Mouse (Mus musculus) liver, embryonic 15.5 days (tissue): ENCODE measurements around the gene Ephb1. TPM values are rescaled to one million over a fixed set of nuclear protein-coding genes. Genes with fewer than 3 reads are reported as not detected.

Source experiments
- ATAC-seq: fragments of 200-750 bp; cut with Nextera tagmentation; 2 replicates; pipeline ENCODE4 v1.8.0; 2017; ENCODE audit warnings: moderate number of reproducible peaks, mild to moderate bottlenecking, moderate library complexity; ENCODE audit not compliant: insufficient read depth
- H3K27ac ChIP-seq: fragments of 300-500 bp; sonication (generic); replicated peaks from 2 replicates; pipeline ENCODE4 v1.5.1; 2015; ENCODE audit warnings: mild to moderate bottlenecking, inconsistent platforms
- H3K27me3 ChIP-seq: fragments of 300-500 bp; sonication (generic); 2 replicates; pipeline ENCODE4 v1.6.1; 2015; ENCODE audit warnings: mild to moderate bottlenecking, inconsistent platforms
- H3K36me3 ChIP-seq: fragments of 300-500 bp; sonication (generic); replicated peaks from 2 replicates; pipeline ENCODE4 v1.6.1; 2015; ENCODE audit warnings: moderate library complexity, mild to moderate bottlenecking, inconsistent platforms
- H3K4me1 ChIP-seq: fragments of 300-500 bp; sonication (generic); replicated peaks from 2 replicates; pipeline ENCODE4 v1.6.1; 2015; ENCODE audit warnings: inconsistent platforms
- H3K4me2 ChIP-seq: fragments of 300-500 bp; sonication (generic); 2 replicates; pipeline ENCODE4 v1.6.1; 2015; ENCODE audit warnings: moderate library complexity, mild to moderate bottlenecking, inconsistent platforms
- H3K4me3 ChIP-seq: fragments of 300-500 bp; sonication (generic); replicated peaks from 2 replicates; pipeline ENCODE4 v1.5.1; 2015; ENCODE audit warnings: mild to moderate bottlenecking, inconsistent platforms
- H3K9ac ChIP-seq: fragments of 300-500 bp; sonication (generic); 2 replicates; pipeline ENCODE4 v1.6.1; 2015; ENCODE audit warnings: moderate library complexity, mild to moderate bottlenecking, inconsistent platforms
- H3K9me3 ChIP-seq: fragments of 300-500 bp; sonication (generic); replicated peaks from 2 replicates; pipeline ENCODE4 v1.6.1; 2016; ENCODE audit warnings: inconsistent platforms
- WGBS: fragments of 180-500 bp; shearing (Covaris S2); methylation state at CpG from one replicate; pipeline ENCODE4 v1.1.7; 2015; ENCODE audit warnings: mixed read lengths; ENCODE audit not compliant: insufficient replicate concordance; 5-methylcytosine and 5-hydroxymethylcytosine counted together
- polyA plus RNA-seq: library from polyadenylated mRNA; unstranded; fragments of >200 nt; fragmentation: Nextera tagmentation; extraction: Ambion mirVana; gene quantifications from 2 replicates; pipeline ENCODE4 v1.2.1, GENCODE M21; 2015

Ephb1 gene
- polyA plus RNA-seq, 1 experiment from 2014 or later: 0.20 TPM

DNA sequence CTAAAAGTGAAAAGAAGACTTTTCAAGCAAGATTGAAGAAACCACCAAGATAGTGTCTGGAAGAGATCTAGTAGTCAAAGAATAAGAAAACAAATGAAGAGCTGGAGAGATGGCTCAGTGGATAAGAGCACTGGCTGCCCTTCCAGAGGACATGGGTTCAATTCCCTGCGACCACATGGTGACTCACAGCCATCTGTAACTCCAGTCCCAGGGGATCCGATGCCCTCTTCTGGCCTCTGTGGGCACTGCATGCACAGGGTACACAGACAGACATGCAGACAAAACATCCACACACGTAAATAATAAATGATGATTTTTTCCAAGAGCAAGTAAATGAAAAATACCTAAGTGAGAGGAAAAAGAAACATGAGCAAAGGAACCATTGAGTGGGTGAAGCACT, 14.6 kb upstream of the Ephb1 start:
- H3K9me3 ChIP-seq: no peaks in the 10 kb centered on the region
- H3K9ac ChIP-seq: no peak overlapping the region
- H3K36me3 ChIP-seq: no peaks in the 10 kb centered on the region
- H3K4me2 ChIP-seq: no peak overlapping the region
- no peaks in the 10 kb centered on the region for H3K27me3 ChIP-seq
- 57% methylated on average over 3 of the region's 3 CpGs for WGBS
- H3K4me3 ChIP-seq: no peak overlapping the region
- ATAC-seq: no peak
- no peaks in the 10 kb centered on the region for H3K4me1 ChIP-seq
- no peak overlapping the region for H3K27ac ChIP-seq

DNA sequence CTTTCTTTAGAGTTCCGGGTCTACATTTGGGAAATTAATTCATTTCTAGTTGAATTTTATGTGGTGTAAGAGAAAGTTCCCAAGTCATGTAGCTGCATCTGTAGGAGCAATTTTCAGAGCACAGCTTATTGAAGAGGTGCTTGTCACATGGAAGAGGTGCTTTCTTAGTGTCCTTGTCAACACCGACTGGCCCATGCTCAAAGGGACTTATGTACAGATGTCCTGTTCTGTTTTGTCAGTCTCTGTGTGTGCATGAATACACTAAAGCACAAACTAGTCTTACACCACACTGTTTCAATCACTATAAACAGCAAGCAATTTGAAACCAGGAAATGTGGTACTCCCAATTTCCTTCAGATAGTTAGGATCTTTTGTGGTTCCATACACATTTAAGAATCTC, 13.3 kb upstream of the Ephb1 start:
- no peak overlapping the region for H3K27ac ChIP-seq
- H3K4me2 ChIP-seq: no peak overlapping the region
- H3K27me3 ChIP-seq: no peaks in the 10 kb centered on the region
- no peak for ATAC-seq
- H3K4me3 ChIP-seq: no peak overlapping the region
- H3K9ac ChIP-seq: no peak overlapping the region
- WGBS: 79% methylated on average over 2 of the region's 2 CpGs
- no peaks in the 10 kb centered on the region for H3K36me3 ChIP-seq
- H3K9me3 ChIP-seq: no peaks in the 10 kb centered on the region
- H3K4me1 ChIP-seq: no peaks in the 10 kb centered on the region

DNA sequence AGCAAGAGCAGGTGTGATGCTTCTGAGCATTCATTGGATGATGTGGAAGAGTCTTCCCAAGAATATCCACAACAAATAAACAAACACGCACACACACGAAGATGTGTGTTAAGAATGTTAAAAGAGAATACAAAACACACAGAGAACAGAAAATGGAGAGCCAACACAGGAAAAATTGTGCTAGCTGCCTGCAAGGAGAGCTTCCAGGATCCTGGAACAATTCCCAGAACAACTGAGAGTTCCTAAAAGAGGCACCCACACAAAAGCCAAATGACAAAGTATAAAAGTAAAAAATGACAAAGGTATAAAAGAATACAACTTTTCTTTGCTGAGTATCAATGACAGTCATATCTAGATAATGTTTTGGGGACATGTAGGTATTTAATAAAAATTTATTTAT, 11.0 kb upstream of the Ephb1 start:
- ATAC-seq: no peak
- no peak overlapping the region for H3K9ac ChIP-seq
- no peak overlapping the region for H3K4me2 ChIP-seq
- no peak overlapping the region for H3K27ac ChIP-seq
- no peak overlapping the region for H3K4me3 ChIP-seq
- no peaks in the 10 kb centered on the region for H3K36me3 ChIP-seq
- no peaks in the 10 kb centered on the region for H3K9me3 ChIP-seq
- no peaks in the 10 kb centered on the region for H3K27me3 ChIP-seq
- WGBS: 73% methylated on average over 2 of the region's 2 CpGs
- H3K4me1 ChIP-seq: no peaks in the 10 kb centered on the region

DNA sequence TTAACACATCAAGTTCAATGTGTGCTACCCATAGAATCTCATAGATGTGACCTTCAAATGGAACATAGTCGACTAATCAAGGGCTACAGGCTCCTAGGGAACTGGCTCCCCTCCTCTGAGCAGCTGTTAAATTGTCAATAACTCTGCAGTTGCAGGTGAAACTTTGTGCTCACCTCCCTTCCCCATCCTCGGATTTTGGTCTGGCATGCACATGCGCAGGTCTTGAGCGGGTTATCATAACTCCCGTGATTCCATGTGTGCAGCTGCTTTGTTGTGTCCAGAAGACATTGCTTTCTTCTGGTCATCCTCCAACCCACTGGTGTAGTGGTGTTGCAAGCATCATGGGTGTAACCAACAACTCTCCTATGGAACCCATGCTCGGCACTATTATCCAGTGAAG, 4.8 kb upstream of the Ephb1 start:
- ATAC-seq: no peak
- no peak overlapping the region for H3K27ac ChIP-seq
- peaks cover 19% of the 10 kb centered on the region for H3K27me3 ChIP-seq
- H3K9me3 ChIP-seq: no peaks in the 10 kb centered on the region
- no peaks in the 10 kb centered on the region for H3K36me3 ChIP-seq
- no peaks in the 10 kb centered on the region for H3K4me1 ChIP-seq
- H3K4me2 ChIP-seq: no peak overlapping the region
- H3K4me3 ChIP-seq: no peak overlapping the region
- no peak overlapping the region for H3K9ac ChIP-seq
- WGBS: 70% methylated on average over 6 of the region's 6 CpGs

DNA sequence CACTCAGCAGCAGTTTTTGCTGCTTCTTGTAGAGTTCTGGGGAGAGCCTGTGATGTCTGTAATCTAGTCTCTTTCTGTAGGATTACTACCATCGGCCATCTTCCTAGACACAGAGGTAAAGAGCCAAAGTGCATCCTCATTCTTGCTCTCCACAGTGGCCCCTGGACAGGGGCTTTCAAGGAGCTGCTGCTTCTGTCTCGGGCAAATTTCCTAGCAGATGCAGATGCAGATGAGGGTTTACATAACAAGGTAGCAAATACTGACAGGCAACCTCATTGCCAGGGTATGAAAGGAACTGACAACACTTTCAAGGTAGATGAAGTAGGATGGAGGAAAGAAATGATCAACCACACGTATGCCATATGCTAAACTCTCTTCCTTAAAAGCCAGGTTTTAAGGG, 4.2 kb upstream of the Ephb1 start:
- Histone ChIP-seq H3K4me2 (no peak overlapping the region), H3K9ac (no peak overlapping the region), H3K4me3 (no peak overlapping the region), H3K9me3 (no peaks in the 10 kb centered on the region), H3K36me3 (no peaks in the 10 kb centered on the region), H3K27ac (no peak overlapping the region), H3K27me3 (peaks cover 25% of the 10 kb centered on the region), H3K4me1 (no peaks in the 10 kb centered on the region)
- no peak for ATAC-seq
- WGBS: 56% methylated on average over 3 of the region's 3 CpGs

DNA sequence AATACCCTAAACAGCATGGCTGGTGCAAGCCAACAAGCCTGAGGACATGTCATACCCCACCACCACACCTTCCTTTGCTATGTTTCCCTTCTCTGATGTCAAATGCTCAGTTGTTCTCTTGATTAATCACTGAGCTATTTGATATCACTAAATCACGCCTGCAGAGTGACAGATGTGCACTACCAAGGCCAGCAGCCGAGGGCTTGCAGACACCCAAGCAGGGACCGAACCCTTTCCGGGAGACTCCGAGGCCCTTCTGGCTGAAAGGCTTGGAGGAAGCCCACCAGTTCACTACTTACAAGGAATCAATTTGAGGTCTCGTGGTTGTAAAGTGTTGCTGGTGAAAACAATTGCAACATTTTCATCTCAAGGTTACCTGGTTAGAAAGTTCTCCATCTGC, 3.5 kb upstream of the Ephb1 start:
- H3K36me3 ChIP-seq: no peaks in the 10 kb centered on the region
- H3K4me3 ChIP-seq: no peak overlapping the region
- no peak for ATAC-seq
- H3K4me1 ChIP-seq: no peaks in the 10 kb centered on the region
- no peak overlapping the region for H3K4me2 ChIP-seq
- 58% methylated on average over 6 of the region's 6 CpGs for WGBS
- no peak overlapping the region for H3K27ac ChIP-seq
- H3K9ac ChIP-seq: no peak overlapping the region
- H3K9me3 ChIP-seq: no peaks in the 10 kb centered on the region
- peaks cover 32% of the 10 kb centered on the region for H3K27me3 ChIP-seq

DNA sequence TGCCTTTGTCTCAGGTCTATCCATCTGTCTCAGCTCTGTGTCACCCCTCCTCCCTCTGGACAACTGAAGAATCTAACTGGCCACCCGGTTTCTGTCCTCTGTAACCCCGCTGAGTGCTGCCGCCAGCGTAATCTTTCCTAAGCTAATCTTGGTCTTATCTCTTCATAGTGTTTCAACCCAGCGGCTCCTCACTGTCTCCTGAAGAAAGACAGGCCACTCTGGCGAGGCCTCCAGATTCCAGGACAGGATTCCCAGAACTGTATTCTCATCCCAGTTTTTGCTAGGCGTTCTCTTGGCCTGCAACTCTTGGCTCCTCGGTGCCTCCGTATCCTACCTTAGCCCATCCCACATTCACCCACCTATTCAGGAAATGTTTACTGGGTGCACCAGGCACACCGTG, 2.0 kb upstream of the Ephb1 start:
- no peak for ATAC-seq
- H3K27me3 ChIP-seq: peaks cover 47% of the 10 kb centered on the region

DNA sequence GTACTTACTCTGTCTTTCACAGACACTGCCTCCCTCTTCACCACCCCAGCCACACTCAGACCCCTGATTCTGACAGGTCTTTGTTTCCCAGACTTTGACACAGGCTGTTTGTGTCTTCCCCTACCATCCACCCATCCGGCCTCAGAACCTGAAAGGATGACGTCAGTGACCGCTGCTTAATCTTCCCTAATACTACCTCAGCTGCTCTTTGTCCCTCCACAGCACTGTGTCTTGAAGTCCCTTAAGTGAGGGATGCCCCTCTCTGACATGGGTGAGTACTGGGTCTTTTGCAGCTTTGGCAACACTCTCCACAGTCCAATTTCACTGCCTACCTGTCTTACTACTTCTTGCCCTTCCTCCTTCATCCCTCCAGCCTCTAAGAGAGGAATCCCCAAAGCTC, 1.2 kb upstream of the Ephb1 start:
- H3K27me3 ChIP-seq: peaks cover 54% of the 10 kb centered on the region
- 68% methylated on average over 3 of the region's 3 CpGs for WGBS
- no peak for ATAC-seq

More for the DNA sequence above, 2.0 kb upstream of the Ephb1 start:
- Histone ChIP-seq H3K36me3 (no peaks in the 10 kb centered on the region), H3K4me1 (no peaks in the 10 kb centered on the region), H3K4me2 (no peak overlapping the region), H3K9me3 (no peaks in the 10 kb centered on the region), H3K27ac (no peak overlapping the region), H3K9ac (no peak overlapping the region), H3K4me3 (no peak overlapping the region)
- 44% methylated on average over 10 of the region's 10 CpGs for WGBS

DNA sequence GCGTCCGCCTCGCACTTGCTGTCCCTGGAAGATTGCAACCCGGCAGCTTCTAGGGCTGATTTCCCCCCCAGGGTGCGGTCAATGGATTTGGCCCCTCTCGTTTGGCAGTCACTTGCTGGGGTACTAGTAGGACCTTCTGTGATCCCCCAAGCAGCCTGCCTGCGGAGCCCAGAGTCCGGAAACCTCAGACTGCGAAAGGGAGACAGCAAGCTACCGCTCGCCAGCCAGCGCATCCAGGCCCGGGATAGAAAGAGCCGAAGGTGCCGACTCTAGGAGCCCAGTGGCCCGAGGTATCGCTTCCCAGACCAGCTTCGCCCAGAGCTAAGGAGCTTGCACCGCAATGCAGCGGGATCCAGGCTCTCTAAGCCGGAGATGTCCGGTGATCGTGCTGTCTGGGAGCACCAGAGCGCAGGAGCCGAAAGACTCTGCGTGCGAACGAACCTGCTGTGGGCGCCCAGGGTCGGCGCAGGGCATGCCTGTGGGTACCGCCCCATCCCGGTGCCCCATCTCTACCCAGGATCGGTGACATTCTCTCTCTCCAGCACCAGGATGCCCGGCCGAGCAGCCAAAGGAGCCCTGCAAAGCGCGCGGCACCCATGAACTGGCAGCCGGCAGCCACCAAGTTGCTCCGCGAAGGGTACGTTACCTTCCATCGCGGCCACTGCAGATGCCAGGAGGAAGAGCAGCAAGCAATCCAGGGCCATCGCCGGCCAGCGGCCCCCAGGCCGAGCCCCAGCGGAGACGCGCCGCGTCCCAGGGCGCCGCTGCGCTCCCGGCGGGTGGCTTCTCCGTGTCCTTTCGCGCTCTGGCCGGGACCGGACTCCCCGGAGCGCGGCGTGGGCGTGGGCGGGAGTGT, 629 bp downstream of the Ephb1 start:
- Histone ChIP-seq H3K4me2 (peak overlapping the region; percentile 48), H3K27me3 (peaks cover 70% of the 10 kb centered on the region), H3K9ac (no peak overlapping the region), H3K36me3 (no peaks in the 10 kb centered on the region), H3K9me3 (no peaks in the 10 kb centered on the region), H3K4me3 (peak overlapping the region; percentile 32), H3K4me1 (no peaks in the 10 kb centered on the region), H3K27ac (no peak overlapping the region)
- WGBS: 2% methylated on average over 70 of the region's 70 CpGs
- peak; percentile 31; the same call in 1 of the 2 replicates for ATAC-seq

More for the DNA sequence above, 1.2 kb upstream of the Ephb1 start:
- Histone ChIP-seq H3K4me3 (no peak overlapping the region), H3K4me1 (no peaks in the 10 kb centered on the region), H3K9me3 (no peaks in the 10 kb centered on the region), H3K4me2 (no peak overlapping the region), H3K9ac (no peak overlapping the region), H3K27ac (no peak overlapping the region), H3K36me3 (no peaks in the 10 kb centered on the region)

DNA sequence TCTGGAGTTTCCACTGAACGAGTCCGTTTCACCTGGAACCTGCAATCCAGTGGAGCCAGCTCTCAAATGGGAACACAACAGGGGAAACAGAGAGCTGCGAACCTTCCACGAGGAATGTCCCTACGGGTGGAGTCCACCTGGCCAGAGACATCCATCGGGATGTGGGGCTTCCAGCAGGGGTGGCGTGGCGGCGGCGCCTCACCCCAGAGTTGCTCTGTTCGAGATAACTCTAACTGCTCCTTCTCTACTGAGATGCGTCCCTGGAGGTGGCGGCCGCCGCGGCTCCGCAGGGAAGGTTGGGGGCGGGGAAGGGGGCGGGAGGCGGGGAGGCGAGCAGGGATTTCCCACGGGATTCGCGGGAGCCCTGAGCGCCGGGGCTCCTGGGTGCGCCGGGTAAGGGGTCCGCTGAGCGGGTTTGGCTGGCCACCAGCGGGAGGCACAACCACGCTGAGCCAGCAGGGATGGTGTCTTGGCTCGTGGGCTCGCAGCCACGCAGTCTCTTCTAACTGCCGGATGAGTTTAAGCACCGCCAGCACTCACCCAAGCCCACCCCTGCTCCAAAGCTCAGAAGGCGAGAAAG, 1.3 kb downstream of the Ephb1 start:
- no peak overlapping the region for H3K4me2 ChIP-seq
- H3K27me3 ChIP-seq: peaks cover 76% of the 10 kb centered on the region
- 4% methylated on average over 38 of the region's 38 CpGs for WGBS
- H3K4me1 ChIP-seq: no peaks in the 10 kb centered on the region
- no peak for ATAC-seq
- no peak overlapping the region for H3K27ac ChIP-seq
- no peak overlapping the region for H3K4me3 ChIP-seq
- H3K9me3 ChIP-seq: no peaks in the 10 kb centered on the region
- no peaks in the 10 kb centered on the region for H3K36me3 ChIP-seq
- H3K9ac ChIP-seq: no peak overlapping the region

DNA sequence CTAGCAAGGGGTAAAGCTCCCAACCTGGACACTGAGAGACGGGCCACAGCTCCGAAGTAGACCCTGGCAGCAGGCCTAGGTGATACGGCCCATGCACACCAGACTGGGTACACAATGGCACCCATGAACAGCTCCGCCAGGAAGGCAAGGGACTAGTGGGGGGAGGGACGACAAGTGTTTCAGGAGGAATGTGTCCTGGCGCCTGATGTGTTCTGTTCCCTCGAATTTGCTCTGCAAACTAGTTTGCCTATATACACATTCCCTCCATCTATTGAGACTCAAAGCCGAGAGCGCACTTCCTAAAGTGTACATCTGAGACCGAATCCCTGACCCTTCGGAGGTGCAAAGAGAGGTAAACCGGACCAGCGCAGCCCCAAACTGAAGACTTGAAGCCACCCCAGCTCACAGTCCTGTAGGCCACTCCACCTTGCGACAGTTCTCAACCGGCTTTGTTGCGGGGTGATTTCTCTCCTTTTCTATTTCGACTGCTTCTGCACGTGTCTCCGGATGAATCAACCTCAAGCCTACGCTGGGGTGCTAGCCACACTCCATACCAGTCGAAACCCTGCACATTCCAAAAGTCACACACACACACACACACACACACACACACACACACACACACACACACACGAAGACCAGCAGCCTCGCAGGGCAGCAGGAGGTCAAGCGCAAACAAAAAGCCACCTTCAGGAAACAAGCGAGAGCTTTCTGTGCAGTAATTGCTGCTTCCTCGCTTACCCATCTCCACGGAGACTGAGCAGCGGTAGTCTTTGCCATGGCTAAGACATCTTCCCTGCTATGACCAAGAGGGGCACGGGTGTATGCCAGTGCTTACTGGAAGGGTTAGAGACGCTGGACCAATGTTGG, 2.1 kb downstream of the Ephb1 start:
- H3K4me2 ChIP-seq: no peak overlapping the region

More for the DNA sequence above, 2.1 kb downstream of the Ephb1 start:
- no peaks in the 10 kb centered on the region for H3K36me3 ChIP-seq
- H3K4me3 ChIP-seq: no peak overlapping the region
- no peak overlapping the region for H3K27ac ChIP-seq
- peaks cover 76% of the 10 kb centered on the region for H3K27me3 ChIP-seq
- no peaks in the 10 kb centered on the region for H3K9me3 ChIP-seq
- 6% methylated on average over 30 of the region's 30 CpGs for WGBS
- no peak for ATAC-seq
- no peak overlapping the region for H3K9ac ChIP-seq
- no peaks in the 10 kb centered on the region for H3K4me1 ChIP-seq
